Mouse (Mus musculus) lung, postnatal 0 days (tissue): ENCODE measurements around the gene Ooep.
"Not testable (repeated sequence)": the region's sequence is repeated elsewhere in the genome, so short reads cannot be mapped to it uniquely, and the experiment has no call there.

ENCODE experiments used
- CTCF ChIP-seq: IDR thresholded peaks from 2 replicates; pipeline ENCODE4 v1.5.1; 2016; ENCODE audit warnings: antibody characterized with exemption, mild to moderate bottlenecking
- EP300 ChIP-seq: IDR thresholded peaks from 2 replicates; pipeline ENCODE4 v1.6.1; 2016; ENCODE audit warnings: antibody characterized with exemption, mild to moderate bottlenecking, control low read depth

GRCm38 (mm10) chr9:78367959-78368358 is 10.6 kb downstream of the Ooep start, which contains the start of gene Dppa5a:
- TF ChIP-seq CTCF, EP300: not testable (repeated sequence)
